Mouse (Mus musculus) midbrain, postnatal 0 days (tissue): ENCODE measurements around the gene Armc12. TPM values are rescaled to one million over a fixed set of nuclear protein-coding genes. Genes with fewer than 3 reads are reported as not detected.
"Not testable (repeated sequence)": the region's sequence is repeated elsewhere in the genome, so short reads cannot be mapped to it uniquely, and the experiment has no call there.

Experiments used
- ATAC-seq: fragments of 200-750 bp; cut with Nextera tagmentation; 2 replicates; pipeline ENCODE4 v1.8.0; 2017; ENCODE audit warnings: moderate number of reproducible peaks, mild to moderate bottlenecking, moderate TSS enrichment, moderate library complexity; ENCODE audit not compliant: low FRiP score
- DNase-seq: peaks from one replicate; pipeline ENCODE4 v3.0.0-alpha.2; 2015; ENCODE audit warnings: low spot score
- H3K27ac ChIP-seq: fragments of 300-500 bp; sonication (generic); 2 replicates; pipeline ENCODE4 v1.5.1; 2014; ENCODE audit warnings: low read depth, mild to moderate bottlenecking, low read length, mixed read lengths
- H3K27me3 ChIP-seq: fragments of 300-500 bp; sonication (generic); 2 replicates; pipeline ENCODE4 v1.6.1; 2014; ENCODE audit warnings: low read length, control low read depth, mixed read lengths; ENCODE audit not compliant: insufficient read depth
- H3K36me3 ChIP-seq: fragments of 300-500 bp; sonication (generic); 2 replicates; pipeline ENCODE4 v1.6.1; 2014; ENCODE audit warnings: low read length, control low read depth, mixed read lengths; ENCODE audit not compliant: insufficient read depth
- H3K4me1 ChIP-seq: fragments of 300-500 bp; sonication (generic); 2 replicates; pipeline ENCODE4 v1.6.1; 2014; ENCODE audit warnings: mild to moderate bottlenecking, control low read depth, antibody characterized with exemption, low read length, mixed read lengths; ENCODE audit not compliant: insufficient read depth
- H3K4me2 ChIP-seq: fragments of 300-500 bp; sonication (generic); 2 replicates; pipeline ENCODE4 v1.6.1; 2014; ENCODE audit warnings: low read depth, mild to moderate bottlenecking, low read length, mixed read lengths; ENCODE audit not compliant: poor library complexity, severe bottlenecking
- H3K4me3 ChIP-seq: fragments of 300-500 bp; sonication (generic); 2 replicates; pipeline ENCODE4 v1.5.1; 2014; ENCODE audit warnings: low read depth, mild to moderate bottlenecking, low read length, moderate library complexity
- H3K9ac ChIP-seq: fragments of 300-500 bp; sonication (generic); replicated peaks from 2 replicates; pipeline ENCODE4 v1.6.1; 2014; ENCODE audit warnings: mild to moderate bottlenecking, low read length, moderate library complexity, mixed read lengths; ENCODE audit not compliant: poor library complexity, severe bottlenecking
- H3K9me3 ChIP-seq: fragments of 300-500 bp; sonication (generic); 2 replicates; pipeline ENCODE4 v1.6.1; 2016; ENCODE audit warnings: low read length, control low read depth
- CTCF ChIP-seq: IDR thresholded peaks from 2 replicates; pipeline ENCODE4 v1.5.1; 2016; ENCODE audit warnings: antibody characterized with exemption, mild to moderate bottlenecking
- WGBS: fragments of 180-500 bp; shearing (Covaris S2); extraction: QIAGEN DNeasy Blood & Tissue Kit; methylation state at CpG from one replicate; pipeline ENCODE4 v1.1.7; 2014; 5-methylcytosine and 5-hydroxymethylcytosine counted together
- polyA plus RNA-seq: library from polyadenylated mRNA; unstranded; fragments of >200 nt; fragmentation: Nextera tagmentation; extraction: Ambion mirVana; gene quantifications from 2 replicates; pipeline ENCODE4 v1.2.1, GENCODE M21; 2015
- total RNA-seq: library from RNA; depleted of rRNA; stranded (reverse); fragments of >200 nt; gene quantifications from 2 replicates; pipeline ENCODE4 v1.2.3, GENCODE M21; 2014

The Armc12 gene
- total and polyA plus RNA-seq, 2 experiments from 2014 or later = not detected

GRCm38 (mm10) chr17:28548550-28548949 is 17.9 kb downstream of the Armc12 start:
- ATAC-seq (no peak), DNase-seq (no peak)
- Histone ChIP-seq H3K9me3 (no peaks in the 10 kb centered on the region), H3K27ac (no peak overlapping the region), H3K4me1 (no peaks in the 10 kb centered on the region), H3K27me3 (no peaks in the 10 kb centered on the region), H3K4me3 (no peak overlapping the region), H3K4me2 (no peak overlapping the region), H3K36me3 (no peaks in the 10 kb centered on the region), H3K9ac (no peak overlapping the region)
- WGBS = 75% methylated on average over 11 of the region's 11 CpGs
- TF ChIP-seq CTCF = no peak

- WGBS = 77% methylated on average over 14 of the region's 14 CpGs
- H3K27me3 ChIP-seq = no peaks in the 10 kb centered on the region
- no peak within 1 kb of the TSS for H3K4me3 ChIP-seq
- no peak for DNase-seq
- H3K27ac ChIP-seq = no peak within 1 kb of the TSS
- H3K4me1 ChIP-seq = no peaks in the 10 kb centered on the region
- TF ChIP-seq CTCF = no peak
- no peak within 1 kb of the TSS for H3K9ac ChIP-seq
- H3K4me2 ChIP-seq = no peak within 1 kb of the TSS
- no peak for ATAC-seq
- H3K36me3 ChIP-seq = no peaks in the 10 kb centered on the region
- no peaks in the 10 kb centered on the region for H3K9me3 ChIP-seq
Measured at GRCm38 (mm10) chr17:28549111-28549510, 18.5 kb downstream of the Armc12 start, which contains the start of gene Clpsl2. TSS of gene Clpsl2 (plus strand) at chr17:28549411.

GRCm38 (mm10) chr17:28553040-28553793 is 22.6 kb downstream of the Armc12 start:
- Histone ChIP-seq H3K4me1 (no peaks in the 10 kb centered on the region), H3K27ac (no peak overlapping the region), H3K27me3 (no peaks in the 10 kb centered on the region), H3K9me3 (no peaks in the 10 kb centered on the region), H3K36me3 (no peaks in the 10 kb centered on the region), H3K4me2 (no peak overlapping the region), H3K9ac (no peak overlapping the region), H3K4me3 (no peak overlapping the region)
- DNase-seq (peak; percentile 67), ATAC-seq (peak; percentile 58; the same call in 1 of the 2 replicates)
- TF ChIP-seq CTCF = peak; percentile 89
- 6% methylated on average over 14 of the region's 14 CpGs for whole genome bisulfite sequencing

- H3K4me3 ChIP-seq, H3K4me1 ChIP-seq, H3K9me3 ChIP-seq, H3K4me2 ChIP-seq, H3K9ac ChIP-seq, H3K36me3 ChIP-seq, H3K27me3 ChIP-seq, ATAC-seq, DNase-seq, H3K27ac ChIP-seq: not testable (repeated sequence)
- 88% methylated on average over 4 of the region's 4 CpGs for WGBS
Measured at GRCm38 (mm10) chr17:28554021-28554420, 23.4 kb downstream of the Armc12 start.

GRCm38 (mm10) chr17:28556635-28557396 is 26.2 kb downstream of the Armc12 start:
- Histone ChIP-seq H3K4me3 (no peak overlapping the region), H3K9ac (no peak overlapping the region), H3K27ac (no peak overlapping the region), H3K4me1 (no peaks in the 10 kb centered on the region), H3K4me2 (no peak overlapping the region), H3K9me3 (no peaks in the 10 kb centered on the region), H3K36me3 (no peaks in the 10 kb centered on the region), H3K27me3 (no peaks in the 10 kb centered on the region)
- no peak for ATAC-seq
- peak; percentile 6 for DNase-seq
- TF ChIP-seq CTCF = no peak
- WGBS = 60% methylated on average over 6 of the region's 6 CpGs

GRCm38 (mm10) chr17:28557772-28558171 is 27.2 kb downstream of the Armc12 start:
- 77% methylated on average over 6 of the region's 6 CpGs for WGBS
- H3K27ac ChIP-seq = no peak overlapping the region
- no peak overlapping the region for H3K4me3 ChIP-seq
- no peak overlapping the region for H3K9ac ChIP-seq
- H3K9me3 ChIP-seq = no peaks in the 10 kb centered on the region
- H3K36me3 ChIP-seq = no peaks in the 10 kb centered on the region
- no peak for TF ChIP-seq CTCF
- ATAC-seq (no peak), DNase-seq (no peak)
- no peak overlapping the region for H3K4me2 ChIP-seq
- no peaks in the 10 kb centered on the region for H3K27me3 ChIP-seq
- H3K4me1 ChIP-seq = no peaks in the 10 kb centered on the region
